Mouse (Mus musculus): ENCODE results near the gene Csad. TPM values are rescaled to one million over a fixed set of nuclear protein-coding genes. Genes with fewer than 3 reads are reported as not detected.

Gene Csad
- polyA plus RNA-seq, 1 experiment: 33.2 TPM

DNA sequence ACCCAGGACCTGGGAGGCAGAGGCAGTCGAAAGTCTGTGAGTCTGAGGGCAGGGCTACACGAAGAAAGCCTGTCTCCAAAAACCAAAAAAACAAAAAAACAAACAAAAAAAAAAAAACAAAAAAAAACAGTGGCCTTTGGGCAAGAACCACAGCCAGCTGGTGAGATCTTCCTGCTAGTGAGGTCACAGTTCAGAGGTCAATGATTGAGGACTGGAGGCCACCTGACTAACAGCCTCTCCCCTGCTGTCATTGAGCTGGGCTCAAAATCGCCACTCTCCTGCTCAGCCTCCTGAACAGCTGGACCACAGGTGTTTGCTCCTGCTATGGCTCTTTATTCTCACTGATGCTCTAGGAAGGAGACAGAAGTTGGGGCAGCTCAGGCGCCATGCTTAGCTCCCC is 51.9 kb downstream of the Csad start:
- WGBS: 68% methylated on average over 4 of the region's 4 CpGs
- no peaks in the 10 kb centered on the region for H3K36me3 ChIP-seq (ENCODE audit: control insufficient read depth, insufficient read depth, low read length)
- H3K27ac ChIP-seq (ENCODE audit: insufficient read depth, low read length): no peak overlapping the region
- no peak for TF ChIP-seq POLR2A (IDR thresholded peaks at IDR 0.05; ENCODE audit: low read depth, low read length)
- TF ChIP-seq CTCF (IDR thresholded peaks at IDR 0.05; ENCODE audit: extremely low read depth, insufficient read depth, insufficient read length, insufficient replicate concordance): no peak
- H3K4me1 ChIP-seq (ENCODE audit: control insufficient read depth, insufficient read depth, insufficient read length): no peaks in the 10 kb centered on the region
- H3K27me3 ChIP-seq (ENCODE audit: control insufficient read depth, insufficient read depth, low read length): no peaks in the 10 kb centered on the region
- H3K4me3 ChIP-seq (ENCODE audit: extremely low read depth, insufficient read depth, insufficient read length): no peak overlapping the region
- no peak for DNase-seq (ENCODE audit: low read depth in 1 of 2, low spot score in 2 of 2)

DNA sequence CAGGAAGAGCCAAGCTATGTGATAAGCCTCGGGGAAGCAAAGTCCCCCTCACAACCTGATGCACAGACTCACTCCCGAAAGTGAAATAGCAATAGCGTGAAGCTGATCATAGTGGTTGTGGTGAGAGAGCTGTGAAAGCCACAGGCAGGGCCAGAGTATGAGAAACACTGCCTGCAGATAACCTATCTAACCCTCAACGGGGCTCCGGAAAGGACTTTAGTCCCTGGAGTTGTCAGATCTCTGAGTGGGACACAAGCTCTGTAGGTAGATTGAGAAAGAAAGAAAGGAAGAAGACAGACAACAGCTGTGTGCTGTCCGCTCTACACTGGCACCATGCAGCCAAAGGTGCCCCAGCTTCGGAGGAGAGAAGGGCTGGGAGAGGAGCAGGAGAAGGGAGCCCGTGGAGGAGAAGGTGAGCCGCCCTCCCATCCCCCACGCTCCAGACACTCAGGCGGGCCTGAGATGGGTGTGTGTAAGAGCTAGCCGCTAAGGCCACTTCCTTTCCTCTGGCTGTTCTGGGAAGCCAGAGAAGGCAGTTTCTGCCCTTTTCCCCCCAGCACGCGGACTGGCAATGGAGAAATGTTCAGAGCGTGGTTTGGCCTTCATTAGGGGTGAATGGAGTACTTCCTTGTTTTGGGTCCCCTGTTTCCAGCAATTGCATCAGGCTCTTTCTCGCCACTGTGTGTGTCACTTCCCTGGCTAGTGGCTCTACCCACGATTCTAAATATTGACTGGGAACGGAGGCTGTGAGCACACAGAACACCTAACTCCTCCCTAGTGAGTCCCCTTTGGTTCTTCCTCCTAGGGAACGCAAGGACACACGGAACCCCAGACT is 54.0 kb downstream of the Csad start, which contains the start of gene Soat2:
TSS of gene Soat2 (plus strand) at position 226 of the 835 bp plus-strand sequence.
- no peaks in the 10 kb centered on the region for H3K4me1 ChIP-seq (ENCODE audit: control insufficient read depth, insufficient read depth, insufficient read length)
- peak within 1 kb of the TSS; percentile 33; the same call in 1 of the 2 replicates for H3K4me3 ChIP-seq (ENCODE audit: extremely low read depth, insufficient read depth, insufficient read length)
- TF ChIP-seq CTCF (IDR thresholded peaks at IDR 0.05; ENCODE audit: extremely low read depth, insufficient read depth, insufficient read length, insufficient replicate concordance) (no peak), POLR2A (IDR thresholded peaks at IDR 0.05; ENCODE audit: low read depth, low read length) (no peak)
- H3K36me3 ChIP-seq (ENCODE audit: control insufficient read depth, insufficient read depth, low read length): no peaks in the 10 kb centered on the region
- H3K27me3 ChIP-seq (ENCODE audit: control insufficient read depth, insufficient read depth, low read length): no peaks in the 10 kb centered on the region
- DNase-seq (ENCODE audit: low read depth in 1 of 2, low spot score in 2 of 2): no peak
- WGBS: 24% methylated on average over 20 of the region's 20 CpGs
- peak within 1 kb of the TSS; percentile 72 for H3K27ac ChIP-seq (ENCODE audit: insufficient read depth, low read length)

DNA sequence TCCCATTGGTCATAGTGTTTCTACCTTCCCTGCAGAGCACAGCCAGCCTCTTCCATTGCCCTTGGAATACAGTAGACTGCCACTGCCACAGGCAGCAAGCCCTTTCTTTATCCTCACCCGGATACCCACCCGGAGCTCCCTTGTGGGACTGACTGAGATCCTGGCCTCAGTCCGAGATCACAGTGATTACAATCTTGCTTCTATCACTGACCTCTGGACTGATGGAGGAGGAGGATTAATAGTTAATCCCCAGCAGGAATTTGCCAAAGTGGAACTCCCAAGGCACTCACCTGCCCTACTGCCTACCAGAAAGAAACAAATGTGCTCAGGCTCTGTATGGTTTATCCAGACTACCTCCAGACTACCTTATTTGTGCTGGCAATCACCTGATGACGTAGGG is 55.0 kb downstream of the Csad start:
- Histone ChIP-seq H3K27me3 (ENCODE audit: control insufficient read depth, insufficient read depth, low read length) (no peaks in the 10 kb centered on the region; the same call in 1 of the 2 replicates), H3K36me3 (ENCODE audit: control insufficient read depth, insufficient read depth, low read length) (no peaks in the 10 kb centered on the region), H3K27ac (ENCODE audit: insufficient read depth, low read length) (no peak overlapping the region), H3K4me1 (ENCODE audit: control insufficient read depth, insufficient read depth, insufficient read length) (no peaks in the 10 kb centered on the region), H3K4me3 (ENCODE audit: extremely low read depth, insufficient read depth, insufficient read length) (no peak overlapping the region)
- no peak for DNase-seq (ENCODE audit: low read depth in 1 of 2, low spot score in 2 of 2)
- WGBS: 93% methylated on average over 4 of the region's 4 CpGs
- no peak for TF ChIP-seq POLR2A (IDR thresholded peaks at IDR 0.05; ENCODE audit: low read depth, low read length)
- no peak for TF ChIP-seq CTCF (IDR thresholded peaks at IDR 0.05; ENCODE audit: extremely low read depth, insufficient read depth, insufficient read length, insufficient replicate concordance)

DNA sequence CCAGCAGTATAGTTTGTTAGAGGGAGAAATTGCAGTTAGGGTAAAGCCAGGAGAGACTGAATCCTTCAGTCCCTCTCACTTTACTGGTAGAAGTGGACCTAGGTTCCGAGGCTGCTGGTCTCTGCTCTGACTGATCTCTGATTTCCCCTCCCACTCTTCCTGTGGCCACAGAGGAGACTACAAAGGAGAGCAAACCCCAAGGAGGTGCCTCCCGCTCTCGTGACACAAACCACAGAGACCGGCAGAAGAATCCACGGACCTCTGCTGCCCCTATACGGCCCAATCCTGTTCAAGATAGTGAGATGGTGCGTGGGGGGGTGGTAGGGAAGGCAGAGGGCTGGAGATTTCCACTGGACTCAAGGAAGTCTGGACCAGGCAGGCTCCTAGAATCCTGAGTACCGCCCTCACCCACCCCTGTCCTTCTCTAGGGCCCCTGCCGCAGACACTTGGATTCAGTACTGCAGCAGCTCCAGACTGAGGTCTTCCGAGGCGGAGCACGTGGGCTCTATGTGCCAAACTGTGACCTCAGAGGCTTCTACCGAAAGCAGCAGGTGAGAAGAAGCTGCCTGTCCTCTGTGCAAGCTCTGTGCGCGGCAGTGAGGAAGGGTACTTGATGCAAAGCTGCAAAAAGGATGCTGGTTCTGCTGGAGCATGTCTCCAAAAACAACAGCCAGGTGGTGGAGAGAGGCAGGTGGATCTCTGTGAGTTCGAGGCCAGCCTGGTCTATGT is 56.7 kb downstream of the Csad start:
- H3K36me3 ChIP-seq (ENCODE audit: control insufficient read depth, insufficient read depth, low read length): no peaks in the 10 kb centered on the region
- H3K27me3 ChIP-seq (ENCODE audit: control insufficient read depth, insufficient read depth, low read length): no peaks in the 10 kb centered on the region; the same call in 1 of the 2 replicates
- 49% methylated on average over 16 of the region's 16 CpGs for WGBS
- no peak overlapping the region for H3K4me3 ChIP-seq (ENCODE audit: extremely low read depth, insufficient read depth, insufficient read length)
- H3K4me1 ChIP-seq (ENCODE audit: control insufficient read depth, insufficient read depth, insufficient read length): no peaks in the 10 kb centered on the region
- TF ChIP-seq CTCF (IDR thresholded peaks at IDR 0.05; ENCODE audit: extremely low read depth, insufficient read depth, insufficient read length, insufficient replicate concordance): no peak
- TF ChIP-seq POLR2A (IDR thresholded peaks at IDR 0.05; ENCODE audit: low read depth, low read length): no peak
- DNase-seq (ENCODE audit: low read depth in 1 of 2, low spot score in 2 of 2): no peak
- no peak overlapping the region for H3K27ac ChIP-seq (ENCODE audit: insufficient read depth, low read length)

DNA sequence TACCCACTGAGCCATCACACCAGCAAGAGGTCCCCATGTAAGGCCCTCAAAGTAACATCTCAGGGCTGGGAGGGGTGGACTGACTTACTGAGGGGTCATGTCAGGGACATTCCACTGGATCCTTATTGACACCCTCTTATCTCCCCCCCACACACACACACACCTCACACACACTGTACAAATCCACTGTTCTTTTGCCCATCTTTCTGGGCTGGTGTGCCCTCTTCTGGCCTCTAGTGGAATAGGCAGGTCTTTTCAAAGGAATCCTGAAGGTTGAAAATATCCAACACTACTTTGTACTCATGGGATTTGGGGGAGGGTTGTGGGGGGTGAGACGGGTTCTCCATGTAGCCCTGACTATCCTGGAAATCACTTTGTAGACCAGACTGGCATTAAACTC is 57.6 kb downstream of the Csad start:
- TF ChIP-seq CTCF (IDR thresholded peaks at IDR 0.05; ENCODE audit: extremely low read depth, insufficient read depth, insufficient read length, insufficient replicate concordance): peak; percentile 53; the same call in 1 of the 2 replicates
- no peak for TF ChIP-seq POLR2A (IDR thresholded peaks at IDR 0.05; ENCODE audit: low read depth, low read length)
- H3K36me3 ChIP-seq (ENCODE audit: control insufficient read depth, insufficient read depth, low read length): no peaks in the 10 kb centered on the region
- H3K4me3 ChIP-seq (ENCODE audit: extremely low read depth, insufficient read depth, insufficient read length): no peak overlapping the region
- H3K4me1 ChIP-seq (ENCODE audit: control insufficient read depth, insufficient read depth, insufficient read length): no peaks in the 10 kb centered on the region
- H3K27ac ChIP-seq (ENCODE audit: insufficient read depth, low read length): no peak overlapping the region
- DNase-seq (ENCODE audit: low read depth in 1 of 2, low spot score in 2 of 2): peak in 1 of 2 experiments; percentile 14
- 3% methylated on average over 1 of the region's 1 CpGs for WGBS
- no peaks in the 10 kb centered on the region; the same call in 1 of the 2 replicates for H3K27me3 ChIP-seq (ENCODE audit: control insufficient read depth, insufficient read depth, low read length)

DNA sequence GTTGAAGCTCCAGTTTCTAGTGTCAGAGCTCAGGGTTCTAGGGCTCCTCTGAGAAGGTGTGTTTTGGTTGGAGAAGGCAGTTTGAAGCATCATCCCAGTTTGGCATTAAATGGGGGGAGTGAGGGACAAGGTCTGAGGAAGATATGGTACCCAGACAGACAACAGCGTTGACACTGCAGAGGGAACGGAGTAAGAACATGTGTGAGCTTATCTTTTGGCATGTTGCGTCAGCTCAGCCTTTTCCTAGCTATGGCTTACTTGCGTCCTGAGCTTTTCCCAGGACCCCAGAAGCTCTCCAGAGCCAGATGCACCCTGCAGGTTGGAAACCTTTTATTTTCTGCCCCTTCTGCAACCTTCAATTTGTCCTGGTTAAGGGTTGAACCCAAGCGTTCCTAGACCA is 58.4 kb downstream of the Csad start:
- Histone ChIP-seq H3K27ac (ENCODE audit: insufficient read depth, low read length) (no peak overlapping the region), H3K4me1 (ENCODE audit: control insufficient read depth, insufficient read depth, insufficient read length) (no peaks in the 10 kb centered on the region), H3K36me3 (ENCODE audit: control insufficient read depth, insufficient read depth, low read length) (no peaks in the 10 kb centered on the region), H3K4me3 (ENCODE audit: extremely low read depth, insufficient read depth, insufficient read length) (no peak overlapping the region), H3K27me3 (ENCODE audit: control insufficient read depth, insufficient read depth, low read length) (no peaks in the 10 kb centered on the region; the same call in 1 of the 2 replicates)
- no peak for TF ChIP-seq POLR2A (IDR thresholded peaks at IDR 0.05; ENCODE audit: low read depth, low read length)
- no peak for TF ChIP-seq CTCF (IDR thresholded peaks at IDR 0.05; ENCODE audit: extremely low read depth, insufficient read depth, insufficient read length, insufficient replicate concordance)
- WGBS: 82% methylated on average over 5 of the region's 5 CpGs
- no peak for DNase-seq (ENCODE audit: low read depth in 1 of 2, low spot score in 2 of 2)

All from spleen, adult 2 months (tissue).